In the genomic region with DNA sequence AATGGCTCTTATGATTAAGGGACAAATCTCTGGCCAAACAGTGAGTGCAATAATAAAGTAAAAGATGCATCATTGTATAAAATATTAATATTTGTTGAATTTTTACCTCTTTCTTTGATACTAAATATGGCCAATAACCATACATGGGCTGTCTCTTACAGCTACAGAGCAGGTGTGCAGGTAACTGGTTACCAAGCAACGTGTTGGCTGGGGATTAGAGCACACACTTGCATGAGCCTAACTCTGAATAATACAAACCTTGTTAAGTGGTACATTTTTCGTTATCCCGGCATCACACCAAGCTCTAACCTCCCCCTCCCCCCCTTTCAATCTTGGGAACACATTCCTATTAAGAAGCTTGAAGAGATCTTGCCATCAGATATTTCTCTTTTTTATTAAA, we compare ENCODE assay signal across 23 mouse cellular contexts.
"Had no signal": no experiment of that assay in that cellular context is flagged by ENCODE, and none has a peak within 500 bp of the region (broad histone marks: within the 10 kb centered on the region; RNA-seq: fewer than 3 reads in every experiment).

No protein-coding gene starts in this region.

- H3K4me1 ChIP-seq: heart, embryonic 12.5 days; intestine, embryonic 15.5 days had no signal

- H3K9me3 ChIP-seq: heart, embryonic 10.5 days; heart, embryonic 12.5 days; hindbrain, embryonic 10.5 days; hindbrain, embryonic 12.5 days; intestine, embryonic 15.5 days; limb, embryonic 10.5 days; limb, embryonic 12.5 days had no signal

- H3K27ac ChIP-seq: heart, embryonic 10.5 days; hindbrain, embryonic 10.5 days; hindbrain, embryonic 12.5 days; intestine, embryonic 15.5 days; layer of hippocampus, adult 2 months; left cerebral cortex, adult 2 months; limb, embryonic 10.5 days; limb, embryonic 12.5 days had no signal

- H3K9ac ChIP-seq: heart, embryonic 12.5 days; hindbrain, embryonic 12.5 days; intestine, embryonic 15.5 days; limb, embryonic 12.5 days had no signal

- H3K36me3 ChIP-seq: heart, embryonic 10.5 days; heart, embryonic 12.5 days; hindbrain, embryonic 10.5 days; hindbrain, embryonic 12.5 days; intestine, embryonic 15.5 days; limb, embryonic 10.5 days; limb, embryonic 12.5 days had no signal

- DNase-seq: gastrocnemius, postnatal 14 days; heart, adult 18-20 months; heart, postnatal 10 days; heart, postnatal 4 days; kidney, adult 18-20 months; kidney, adult 8-10 months; kidney, postnatal 10 days; kidney, postnatal 25 days; kidney, postnatal 4 days; liver had no signal

- ATAC-seq: hindbrain, embryonic 16.5 days; inflammation-experienced regulatory T-cells, adult 6 months; intestine, embryonic 15.5 days; intestine, postnatal 0 days had no signal

- H3K27me3 ChIP-seq: heart, embryonic 12.5 days; hindbrain, embryonic 12.5 days; intestine, embryonic 15.5 days had no signal

- H3K4me3 ChIP-seq: heart, embryonic 10.5 days; heart, embryonic 12.5 days; hindbrain, embryonic 10.5 days; hindbrain, embryonic 12.5 days; intestine, embryonic 15.5 days; layer of hippocampus, adult 2 months; left cerebral cortex, adult 2 months; limb, embryonic 10.5 days; limb, embryonic 12.5 days had no signal

- H3K4me2 ChIP-seq: heart, embryonic 12.5 days; hindbrain, embryonic 12.5 days; intestine, embryonic 15.5 days; limb, embryonic 12.5 days; liver, embryonic 11.5 days had no signal
